Mouse (Mus musculus) small intestine, adult 2 months (tissue): ENCODE measurements at regions not wholly inside any gene's neighbourhood (a gene's known extent, or its start where the extent isn't known, plus 50 kb on each side); places are given as distances from the start of the nearest gene placed in this dataset.

Experiments used
- H3K27ac ChIP-seq: fragments of 200-500 bp; 2 replicates; pipeline ENCODE4 v1.5.1; 2012; ENCODE audit warnings: low read depth, low read length, control low read depth, inconsistent platforms; ENCODE audit not compliant: insufficient read depth
- H3K27me3 ChIP-seq: fragments of 200-500 bp; 2 replicates; pipeline ENCODE4 v1.6.1; 2012; ENCODE audit warnings: mild to moderate bottlenecking, moderate library complexity, low read length, inconsistent platforms; ENCODE audit not compliant: control insufficient read depth, insufficient read depth
- H3K36me3 ChIP-seq: fragments of 200-500 bp; 2 replicates; pipeline ENCODE4 v1.6.1; 2012; ENCODE audit warnings: mild to moderate bottlenecking, low read length, control low read depth, inconsistent platforms; ENCODE audit not compliant: control insufficient read depth, insufficient read depth
- H3K4me1 ChIP-seq: fragments of 200-500 bp; 2 replicates; pipeline ENCODE4 v1.6.1; 2012; ENCODE audit warnings: low read length, inconsistent platforms, mixed read lengths; ENCODE audit not compliant: control insufficient read depth, insufficient read depth, insufficient read length
- H3K4me3 ChIP-seq: fragments of 200-500 bp; 2 replicates; pipeline ENCODE4 v1.5.1; 2012; ENCODE audit warnings: low read depth, mild to moderate bottlenecking, control low read depth, inconsistent platforms, low read length, moderate library complexity
- CTCF ChIP-seq: fragments of 200-500 bp; IDR thresholded peaks from 2 replicates; pipeline ENCODE4 v1.5.1; 2012; ENCODE audit warnings: low read depth, mild to moderate bottlenecking, control low read depth, inconsistent platforms, low read length, moderate library complexity, mixed read lengths; ENCODE audit not compliant: insufficient replicate concordance, insufficient read length; ENCODE audit errors: extremely low read depth
- POLR2A ChIP-seq: fragments of 200-500 bp; IDR thresholded peaks from 2 replicates; pipeline ENCODE4 v1.6.1; 2012; ENCODE audit warnings: low read depth, mild to moderate bottlenecking, control low read depth, inconsistent platforms, low read length, moderate library complexity
- WGBS: fragments of 180-500 bp; shearing (Covaris S2); methylation state at CpG from one replicate; pipeline ENCODE4 v1.1.7; 2018; 5-methylcytosine and 5-hydroxymethylcytosine counted together

DNA sequence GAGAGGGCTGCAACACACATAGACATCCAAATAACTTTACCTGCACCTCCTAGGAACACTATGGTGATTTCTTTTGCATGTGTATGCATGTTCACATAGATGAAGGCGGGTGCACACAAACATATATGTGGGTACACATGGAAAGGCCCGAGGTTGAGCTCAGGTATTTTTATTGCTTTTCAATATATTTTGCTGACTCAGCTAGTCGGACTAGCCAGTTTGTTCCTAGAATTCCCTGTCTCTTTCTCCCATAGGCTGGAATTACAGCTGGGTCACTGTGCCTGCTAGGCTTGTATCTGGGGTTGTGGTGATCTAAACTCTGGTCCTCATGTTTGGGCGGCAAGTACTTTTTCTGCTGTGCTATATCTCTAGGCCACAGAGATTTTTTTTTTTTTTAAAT lies 166.1 kb upstream of the Mki67 start:
- Histone ChIP-seq H3K27ac (no peak overlapping the region), H3K36me3 (no peaks in the 10 kb centered on the region), H3K4me1 (no peaks in the 10 kb centered on the region), H3K27me3 (no peaks in the 10 kb centered on the region), H3K4me3 (no peak overlapping the region)
- 83% methylated on average over 4 of the region's 4 CpGs for WGBS
- TF ChIP-seq POLR2A: no peak
- no peak for TF ChIP-seq CTCF

DNA sequence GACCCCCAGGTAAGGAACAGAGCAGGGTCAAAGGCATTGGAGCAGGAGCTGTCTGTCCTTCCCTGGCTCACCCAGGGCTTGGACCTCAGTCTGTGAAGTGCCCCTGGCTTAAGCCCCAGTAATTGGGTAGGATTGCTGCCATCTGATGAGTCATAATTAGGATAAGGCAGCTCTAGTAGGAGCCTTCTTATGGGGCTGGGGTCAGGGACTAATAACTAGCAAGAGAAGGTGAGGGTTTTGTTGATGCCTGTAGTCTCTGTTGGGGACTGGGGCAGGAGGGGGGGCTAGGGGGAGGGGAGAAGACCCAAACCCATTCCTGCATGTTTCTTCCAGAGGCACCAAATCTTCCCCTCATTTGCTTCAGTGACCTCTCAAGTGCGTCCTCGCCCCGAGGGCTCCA lies 172.4 kb upstream of the Mki67 start:
- no peaks in the 10 kb centered on the region for H3K36me3 ChIP-seq
- WGBS: 34% methylated on average over 3 of the region's 3 CpGs

DNA sequence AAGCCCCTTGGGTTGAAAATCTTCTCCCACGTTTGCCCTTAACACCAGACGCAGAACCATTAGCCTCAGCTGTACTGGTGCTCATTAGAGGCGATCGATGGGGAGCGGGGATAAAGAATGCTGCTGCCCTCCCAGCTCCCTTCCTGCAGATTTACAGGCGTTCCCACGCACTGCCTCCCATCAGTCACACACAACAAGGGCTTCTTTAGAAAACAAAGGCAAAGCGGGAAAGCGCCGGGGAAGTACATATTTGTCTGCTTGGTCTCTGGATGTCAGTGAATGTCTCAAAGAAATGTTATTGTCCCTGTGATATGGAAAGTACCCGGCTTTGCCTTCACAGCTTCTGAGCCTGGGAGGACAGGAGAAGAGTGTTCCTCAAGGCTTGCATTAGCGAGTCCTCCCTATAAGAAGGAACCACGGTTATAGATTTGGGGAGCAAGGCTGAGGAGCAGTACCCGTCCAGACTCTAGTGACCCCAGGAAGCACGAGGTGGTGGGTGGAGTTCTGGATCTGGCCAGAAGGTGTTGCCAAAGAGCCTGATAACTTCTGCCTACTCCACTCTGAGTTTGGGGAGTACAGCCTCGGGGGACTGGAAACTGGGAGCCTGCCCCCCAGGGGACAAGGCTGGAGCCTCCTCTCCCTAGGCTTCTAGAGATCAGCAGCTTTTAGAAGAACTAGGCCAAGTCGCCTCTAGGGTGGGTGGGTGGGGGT lies 173.0 kb upstream of the Mki67 start:
- Histone ChIP-seq H3K4me3 (no peak overlapping the region), H3K4me1 (no peaks in the 10 kb centered on the region), H3K27me3 (no peaks in the 10 kb centered on the region), H3K36me3 (no peaks in the 10 kb centered on the region), H3K27ac (no peak overlapping the region)
- no peak for TF ChIP-seq POLR2A
- no peak for TF ChIP-seq CTCF
- 14% methylated on average over 17 of the region's 17 CpGs for WGBS

More for the DNA sequence above, 172.4 kb upstream of the Mki67 start:
- Histone ChIP-seq H3K27ac (no peak overlapping the region), H3K4me3 (no peak overlapping the region), H3K27me3 (no peaks in the 10 kb centered on the region), H3K4me1 (no peaks in the 10 kb centered on the region)
- TF ChIP-seq POLR2A (no peak), CTCF (no peak)

DNA sequence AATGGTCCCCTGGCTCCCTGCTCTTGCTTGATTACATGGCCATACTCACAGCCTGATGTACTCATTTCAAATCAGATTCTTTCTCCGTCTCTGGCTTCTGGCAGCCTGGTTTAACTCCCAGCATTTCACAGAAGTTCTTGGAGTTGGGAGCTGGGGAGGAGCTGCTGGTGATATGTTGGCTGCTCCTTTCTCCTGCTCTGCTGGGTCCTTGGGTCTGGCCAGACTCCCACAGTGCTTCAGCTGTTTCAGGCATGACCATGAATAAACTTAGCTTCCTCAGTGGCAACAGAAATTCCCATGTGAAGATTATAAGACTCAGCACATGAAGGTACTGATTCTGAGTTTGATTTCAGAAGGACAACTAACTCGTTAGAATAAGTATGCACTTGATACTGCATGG lies 182.7 kb upstream of the Mki67 start:
- Histone ChIP-seq H3K27me3 (no peaks in the 10 kb centered on the region), H3K36me3 (no peaks in the 10 kb centered on the region), H3K4me1 (no peaks in the 10 kb centered on the region), H3K4me3 (no peak overlapping the region), H3K27ac (no peak overlapping the region)
- no peak for TF ChIP-seq CTCF
- no peak for TF ChIP-seq POLR2A
- 68% methylated on average over 2 of the region's 2 CpGs for WGBS

DNA sequence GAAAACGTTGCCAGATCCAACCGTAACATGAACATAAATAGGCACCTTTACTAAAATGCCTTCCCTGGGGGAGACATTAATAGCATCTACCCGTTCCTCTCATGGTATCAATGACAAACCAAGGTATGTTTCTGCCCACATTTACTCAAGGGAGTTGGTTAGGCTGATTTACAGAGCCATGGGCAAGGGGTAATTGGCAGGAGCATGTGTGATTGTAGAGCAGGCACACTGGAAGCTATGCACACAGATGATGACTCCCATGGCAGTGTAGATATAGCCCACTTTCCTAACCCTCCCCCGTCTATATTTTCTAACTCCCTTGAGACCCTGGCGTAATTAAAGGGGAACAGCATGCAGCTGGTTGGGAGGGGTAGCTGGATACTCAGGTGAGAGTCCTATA lies 183.6 kb upstream of the Mki67 start:
- no peak overlapping the region for H3K27ac ChIP-seq
- WGBS: 85% methylated on average over 5 of the region's 5 CpGs
- no peaks in the 10 kb centered on the region for H3K36me3 ChIP-seq
- no peaks in the 10 kb centered on the region for H3K4me1 ChIP-seq
- no peak for TF ChIP-seq POLR2A
- TF ChIP-seq CTCF: no peak
- no peak overlapping the region for H3K4me3 ChIP-seq
- no peaks in the 10 kb centered on the region for H3K27me3 ChIP-seq

DNA sequence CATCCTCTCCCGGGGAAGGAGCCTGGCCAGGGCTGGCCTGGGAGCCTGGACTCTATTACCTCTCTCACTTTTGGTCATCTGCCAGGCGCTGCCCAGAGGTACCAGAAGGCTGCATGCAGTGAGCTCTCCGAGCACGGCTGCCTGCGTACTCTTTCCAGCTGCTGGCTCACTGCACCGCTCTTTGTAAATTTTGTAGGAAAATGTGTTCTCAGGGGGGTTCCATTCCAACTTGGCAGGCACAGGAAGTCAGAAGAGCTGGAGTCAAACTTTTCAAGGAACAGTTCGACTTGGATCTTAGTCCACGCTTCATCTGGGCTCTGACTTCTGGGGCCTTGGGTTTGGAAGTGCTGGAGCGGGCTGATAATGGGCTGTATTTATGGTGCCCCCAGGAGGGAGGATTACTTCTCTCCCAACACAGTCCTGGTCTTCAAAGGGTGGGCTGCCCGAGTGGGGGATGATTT lies 184.7 kb upstream of the Mki67 start:
- Histone ChIP-seq H3K4me1 (no peaks in the 10 kb centered on the region), H3K27ac (no peak overlapping the region), H3K4me3 (no peak overlapping the region), H3K36me3 (no peaks in the 10 kb centered on the region), H3K27me3 (no peaks in the 10 kb centered on the region)
- WGBS: 59% methylated on average over 10 of the region's 10 CpGs
- TF ChIP-seq CTCF (no peak), POLR2A (no peak)

DNA sequence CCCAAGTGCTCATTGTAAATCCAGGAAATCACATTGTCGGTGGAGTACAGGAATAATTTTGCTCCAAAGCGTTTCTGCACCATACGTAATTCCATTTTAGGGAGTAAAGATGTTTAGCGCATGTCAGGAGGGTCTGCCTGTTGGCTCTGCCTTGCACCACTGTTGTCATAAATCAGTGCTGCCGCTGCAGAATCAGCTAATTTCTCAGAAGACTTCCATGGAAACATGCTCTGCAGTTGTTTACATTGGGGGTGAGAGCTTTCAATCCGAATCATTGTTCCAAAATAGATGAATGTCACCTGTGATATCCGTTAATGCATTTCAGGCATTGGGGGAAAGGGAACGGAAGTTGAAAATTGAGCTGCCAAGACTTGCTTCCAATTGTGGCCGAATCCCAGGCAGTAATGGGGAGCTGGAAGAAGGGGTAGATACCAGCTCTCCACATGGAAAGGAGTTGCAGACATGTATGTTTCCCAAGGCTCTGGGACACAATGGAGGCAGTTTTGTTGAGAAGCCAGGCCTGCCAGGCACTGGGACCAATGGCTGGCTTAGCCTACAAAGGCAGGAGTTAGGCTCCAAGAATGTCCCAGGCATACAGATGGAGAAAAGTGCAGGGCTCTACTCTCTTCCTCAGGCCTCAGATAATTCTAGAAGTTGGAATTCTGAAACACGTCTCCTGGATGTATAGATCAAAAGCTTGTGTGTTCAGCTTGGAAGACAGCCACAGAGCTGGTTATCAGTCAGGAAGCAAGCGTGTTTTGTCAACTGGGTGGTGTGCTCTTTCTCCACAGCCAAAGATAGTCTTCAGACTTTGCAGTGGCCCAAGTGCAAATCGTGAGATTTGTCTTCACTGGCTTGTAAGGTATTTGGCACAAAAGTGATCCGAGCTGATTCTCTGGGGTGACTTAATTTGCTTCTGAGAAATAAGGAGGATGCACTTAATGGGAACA lies 186.2 kb upstream of the Mki67 start:
- Histone ChIP-seq H3K27me3 (no peaks in the 10 kb centered on the region), H3K4me1 (no peaks in the 10 kb centered on the region), H3K4me3 (no peak overlapping the region), H3K36me3 (no peaks in the 10 kb centered on the region), H3K27ac (no peak overlapping the region)
- 64% methylated on average over 13 of the region's 13 CpGs for WGBS
- TF ChIP-seq POLR2A (no peak), CTCF (no peak)
